Mouse (Mus musculus): Measurements from ENCODE around the gene Gm42878.
"Not testable (repeated sequence)": the region's sequence is repeated elsewhere in the genome, so short reads cannot be mapped to it uniquely, and the experiment has no call there.

Gm42878 gene

DNA sequence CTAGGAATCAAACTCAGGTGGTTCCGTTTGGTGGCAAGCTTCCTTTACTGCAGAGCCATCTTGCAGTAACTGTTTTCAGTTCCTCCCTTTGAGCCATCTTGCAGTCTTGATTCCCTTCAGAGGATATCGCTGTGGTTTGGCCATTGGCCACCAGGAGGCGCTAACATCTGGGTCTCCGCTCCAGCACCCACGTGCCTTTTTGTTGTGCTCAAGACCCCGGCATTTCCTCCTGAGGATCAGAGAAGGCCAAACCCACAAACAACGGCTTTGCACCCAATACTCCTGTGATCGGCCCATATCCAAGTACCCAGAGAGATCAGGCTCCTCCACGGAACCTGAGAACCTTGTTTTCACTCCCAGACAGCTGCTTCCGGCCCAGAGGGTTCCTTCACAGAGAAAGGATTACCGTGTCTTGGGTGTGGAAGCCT lies 19.2 kb upstream of the Gm42878 start:
- DNase-seq (ENCODE audit: low read depth, low spot score): no peak

DNA sequence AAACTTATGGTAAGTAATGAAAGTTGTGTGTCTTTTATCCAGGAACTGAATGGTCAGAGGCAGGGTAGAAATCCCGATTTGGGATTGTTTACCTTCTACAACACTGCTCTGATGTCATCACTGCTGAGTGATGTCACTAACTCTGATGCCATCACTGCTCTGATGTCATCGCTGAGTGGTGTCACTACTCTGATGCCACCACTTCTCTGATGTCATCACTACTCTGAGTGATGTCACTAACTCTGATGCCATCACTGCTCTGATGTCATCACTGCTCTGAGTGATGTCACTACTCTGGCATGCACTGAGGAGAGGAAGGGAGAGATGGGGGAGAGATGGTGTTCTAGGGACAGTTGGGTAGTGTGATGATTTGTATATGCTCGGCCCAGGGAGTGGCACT lies 17.2 kb upstream of the Gm42878 start:
- DNase-seq (ENCODE audit: low read depth, low spot score): no peak

DNA sequence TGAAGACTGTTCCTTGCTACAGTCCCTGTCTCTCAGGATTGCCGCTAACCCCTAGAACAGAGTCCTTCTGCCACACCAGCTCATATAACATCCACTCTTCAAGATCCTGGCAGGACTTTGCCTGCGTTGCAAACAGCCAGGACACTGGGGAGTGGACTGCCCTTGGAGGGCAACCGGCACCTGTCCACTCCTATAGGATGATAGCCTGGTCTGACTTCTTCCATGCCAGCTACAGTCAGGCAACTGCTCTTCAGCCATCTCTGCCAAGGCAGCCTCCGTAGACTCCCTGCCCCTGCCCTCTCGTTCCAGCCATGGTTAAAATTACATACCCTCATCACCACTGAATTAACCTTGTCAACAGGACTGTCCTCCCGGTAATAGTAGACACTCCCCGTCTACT lies 3.9 kb upstream of the Gm42878 start:
- no peak for DNase-seq (ENCODE audit: low read depth, low spot score)

DNA sequence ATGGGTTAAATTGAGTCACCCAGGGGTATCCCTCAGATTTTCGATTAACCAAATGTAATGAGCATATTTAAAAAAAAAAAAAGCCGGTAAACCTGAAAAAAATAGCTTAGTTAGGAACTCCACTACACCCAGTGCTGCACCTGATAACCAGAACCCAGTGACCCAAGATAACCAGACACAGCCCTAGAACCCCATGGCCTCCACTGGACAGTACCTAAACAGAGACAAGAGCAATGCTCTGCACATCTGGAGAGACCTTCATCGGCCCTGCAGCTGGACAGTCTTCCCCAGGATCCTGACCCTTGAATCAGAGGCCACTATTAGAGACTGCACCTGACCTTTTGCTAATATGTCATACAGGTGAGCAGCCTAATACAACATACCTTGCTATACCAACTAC lies 1.8 kb upstream of the Gm42878 start:
- no peak for DNase-seq (ENCODE audit: low read depth, low spot score)

DNA sequence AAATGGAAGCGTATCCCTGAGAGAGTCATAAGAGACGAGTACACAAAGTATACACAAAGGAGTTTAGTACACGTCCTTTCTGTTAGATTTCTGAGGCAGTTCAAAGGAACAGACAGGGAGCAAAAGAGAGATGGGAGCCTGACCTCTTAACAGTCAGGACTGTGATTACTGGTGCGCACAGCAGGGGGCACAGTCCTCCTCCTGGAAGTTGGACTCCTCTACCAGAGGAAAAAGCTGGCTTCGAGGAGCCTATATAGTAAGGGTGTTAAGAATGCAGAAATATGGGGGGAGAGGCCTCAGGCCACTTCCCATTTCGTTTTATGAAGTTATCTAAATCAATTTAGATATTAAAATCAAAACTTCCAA lies 1.2 kb upstream of the Gm42878 start:
- no peak for DNase-seq (ENCODE audit: low read depth, low spot score)

DNA sequence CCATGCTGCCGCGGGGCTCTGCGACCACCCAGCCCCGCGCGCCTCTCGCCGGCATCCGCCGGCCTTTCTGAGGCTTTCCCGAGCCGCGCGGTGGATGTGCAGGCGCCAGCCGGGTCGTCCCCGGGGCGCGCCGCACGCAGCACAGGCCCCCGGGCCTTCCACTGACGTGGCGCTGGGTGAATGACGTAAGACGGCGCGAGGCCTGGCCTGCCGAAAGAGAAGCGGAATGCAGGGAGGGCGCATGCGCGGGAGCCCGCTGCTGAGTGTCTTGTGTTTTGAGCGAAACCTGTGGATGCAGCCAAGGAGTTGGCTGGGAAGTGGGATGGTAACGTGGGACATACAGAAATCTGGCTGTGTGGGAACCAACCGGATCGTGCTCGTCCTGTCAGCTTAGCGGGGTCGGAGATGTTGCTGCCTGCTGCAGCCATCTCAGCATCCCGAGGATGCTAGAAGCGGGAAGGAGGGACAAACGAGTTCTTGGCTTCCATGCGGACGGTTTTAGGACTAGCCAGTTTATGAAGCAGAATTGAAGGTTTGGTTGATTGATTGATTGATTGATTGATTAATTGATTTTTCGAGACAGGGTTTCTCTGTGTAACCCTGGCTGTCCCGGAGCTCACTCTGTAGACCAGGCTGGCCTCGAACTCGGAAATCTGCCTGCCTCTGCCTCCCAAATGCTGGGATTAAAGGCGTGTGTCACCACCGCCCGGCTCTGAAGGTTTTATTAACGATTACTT lies 679 bp upstream of the Gm42878 start, which contains the start of gene Mapkapk5:
Mapkapk5 (minus strand) TSS at position 113 of the 737 bp plus-strand sequence.
- DNase-seq (ENCODE audit: low read depth, low spot score): peak; percentile 89

DNA sequence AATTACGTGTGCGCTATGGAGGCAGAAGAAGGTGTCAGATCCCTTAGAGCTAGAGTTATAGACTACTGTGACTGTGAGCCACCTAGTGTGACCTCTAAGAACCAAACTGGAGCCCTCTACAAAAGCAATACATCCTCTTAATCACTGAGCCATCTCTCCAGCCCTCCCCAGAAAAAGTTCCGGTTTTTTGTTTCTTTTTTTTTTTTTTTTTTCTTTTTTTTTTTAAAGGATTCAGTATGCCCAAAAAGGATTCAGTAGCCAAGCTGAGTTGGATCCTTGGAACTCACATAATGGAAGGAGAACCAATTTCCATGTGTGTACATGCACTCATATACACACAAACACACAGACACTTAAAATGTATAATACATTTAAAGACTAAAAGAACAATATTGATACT lies 1.9 kb downstream of the Gm42878 start:
- no peak for DNase-seq (ENCODE audit: low read depth, low spot score)

DNA sequence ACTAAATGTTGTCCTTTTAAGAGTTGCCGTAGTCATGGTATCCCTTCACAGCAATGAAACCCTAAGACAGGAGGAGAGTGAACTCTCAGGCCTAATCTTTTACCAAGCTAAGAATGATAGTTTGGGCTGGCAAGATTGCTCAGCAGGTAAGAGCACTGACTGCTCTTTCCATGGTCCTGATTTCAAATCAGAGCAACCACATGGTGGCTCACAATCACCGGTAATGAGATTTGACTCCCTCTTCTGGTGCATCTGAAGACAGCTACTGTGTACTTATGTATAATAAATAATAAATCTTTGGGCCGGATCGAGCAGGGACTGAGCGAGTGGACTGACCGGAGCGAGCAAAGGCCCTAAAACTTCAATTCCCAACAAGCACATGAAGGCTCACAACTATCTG lies 4.0 kb downstream of the Gm42878 start:
- DNase-seq (ENCODE audit: low read depth, low spot score): no peak

DNA sequence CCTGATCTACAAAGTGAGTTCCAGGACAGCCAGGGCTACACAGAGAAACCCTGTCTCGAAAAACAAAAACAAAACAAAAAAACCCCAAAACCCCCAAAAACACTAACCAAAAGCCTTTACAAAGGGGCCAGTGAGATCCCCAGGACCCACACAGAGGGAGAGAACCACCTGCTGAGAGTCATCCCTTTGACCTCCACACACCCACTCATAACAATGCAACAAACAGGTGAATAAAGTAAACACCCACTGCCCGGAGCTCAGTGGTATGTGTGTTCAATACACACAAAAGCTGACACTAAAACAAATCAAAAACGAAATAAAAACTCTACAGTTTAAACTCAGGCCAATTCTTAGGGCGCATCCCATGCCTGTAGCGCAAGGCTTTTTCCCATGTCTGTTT lies 5.2 kb downstream of the Gm42878 start:
- no peak for DNase-seq (ENCODE audit: low read depth, low spot score)

DNA sequence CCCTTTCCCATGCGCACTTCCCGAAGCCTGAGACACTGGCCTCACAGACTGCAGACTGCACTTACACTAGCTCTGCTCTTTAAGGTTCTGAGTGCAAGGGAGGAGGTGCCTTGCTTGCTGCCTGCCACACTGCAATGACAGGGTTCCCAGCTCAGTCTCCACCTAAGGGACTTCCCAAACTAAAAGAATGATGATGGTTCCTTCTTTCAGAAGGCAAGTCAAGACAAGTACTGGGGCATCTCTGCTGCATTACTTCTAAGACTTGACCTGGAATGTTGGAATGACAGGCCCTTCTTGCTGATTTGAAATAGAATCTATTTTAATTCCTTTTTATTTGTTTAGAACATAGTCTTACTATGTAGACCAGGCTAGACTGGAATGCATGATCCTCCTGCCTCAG lies 7.7 kb downstream of the Gm42878 start:
- no peak for DNase-seq (ENCODE audit: low read depth, low spot score)

DNA sequence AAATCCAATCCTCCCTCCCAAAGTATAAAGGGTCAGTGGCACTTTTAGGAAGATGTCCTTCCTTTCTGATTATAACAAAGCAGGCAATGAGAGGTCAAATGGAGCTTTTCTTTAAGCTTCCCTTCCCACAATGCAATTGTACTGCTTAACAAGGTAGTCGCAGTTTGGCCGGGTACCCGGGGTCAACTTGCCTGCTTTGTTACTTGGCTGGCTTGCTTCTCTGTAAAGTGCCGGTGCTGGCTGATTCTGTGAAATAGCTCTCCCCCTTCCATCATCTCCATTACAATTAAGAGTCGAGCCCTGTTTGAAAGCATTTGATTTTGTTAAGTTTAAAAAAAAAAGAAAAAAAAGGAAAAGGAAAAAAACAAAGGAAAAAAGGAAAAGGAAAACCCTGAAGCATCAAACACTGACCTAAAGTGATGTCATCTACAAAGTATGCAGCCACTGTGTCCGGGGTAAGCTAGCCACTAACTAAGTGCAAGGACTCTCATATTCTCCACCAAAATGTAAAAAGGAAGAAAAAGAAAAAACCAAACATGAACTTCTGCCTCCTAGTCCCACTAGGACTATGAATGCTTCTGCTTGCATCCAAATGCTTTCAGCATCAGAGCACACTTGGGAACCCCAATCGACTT lies 8.2 kb downstream of the Gm42878 start:
- no peak for DNase-seq (ENCODE audit: low read depth, low spot score)

DNA sequence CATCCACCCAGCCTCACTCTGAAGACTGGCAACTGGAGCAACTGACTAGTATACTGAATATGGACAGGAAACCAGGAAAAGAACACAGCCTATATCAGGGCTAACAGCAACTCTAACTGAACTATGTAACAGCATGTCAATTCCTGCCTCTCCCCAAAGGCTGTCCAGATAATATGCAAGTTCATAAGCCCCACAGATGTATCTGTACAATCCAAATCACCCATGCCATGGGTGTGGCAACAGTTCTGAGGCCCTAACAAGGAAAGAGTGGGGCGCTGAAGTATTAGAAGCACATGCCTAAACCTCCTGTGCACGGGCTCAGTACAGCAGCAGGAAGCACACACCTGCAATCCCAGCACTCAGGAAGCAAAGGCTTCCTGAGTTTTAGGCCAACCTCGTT lies 10.2 kb downstream of the Gm42878 start:
- DNase-seq (ENCODE audit: low read depth, low spot score): no peak

DNA sequence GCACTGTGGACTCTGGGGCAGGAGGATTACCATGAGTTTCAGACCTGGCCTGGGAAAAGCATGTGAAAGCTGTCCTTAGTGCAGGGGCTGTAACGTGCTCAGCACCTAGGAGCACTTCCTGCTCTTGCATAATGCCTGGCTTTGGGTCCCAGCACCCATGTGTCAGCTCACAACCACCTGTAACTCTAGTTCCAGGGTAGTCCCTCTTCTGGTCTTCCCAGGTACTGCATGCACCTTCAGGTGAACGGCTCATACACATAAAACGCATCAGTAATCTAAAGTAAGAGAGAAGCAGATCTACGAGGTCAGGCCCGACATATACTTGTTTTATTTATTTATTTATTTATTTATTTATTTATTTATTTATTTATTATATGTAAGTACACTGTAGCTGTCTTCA lies 10.8 kb downstream of the Gm42878 start:
- no peak for DNase-seq (ENCODE audit: low read depth, low spot score)

DNA sequence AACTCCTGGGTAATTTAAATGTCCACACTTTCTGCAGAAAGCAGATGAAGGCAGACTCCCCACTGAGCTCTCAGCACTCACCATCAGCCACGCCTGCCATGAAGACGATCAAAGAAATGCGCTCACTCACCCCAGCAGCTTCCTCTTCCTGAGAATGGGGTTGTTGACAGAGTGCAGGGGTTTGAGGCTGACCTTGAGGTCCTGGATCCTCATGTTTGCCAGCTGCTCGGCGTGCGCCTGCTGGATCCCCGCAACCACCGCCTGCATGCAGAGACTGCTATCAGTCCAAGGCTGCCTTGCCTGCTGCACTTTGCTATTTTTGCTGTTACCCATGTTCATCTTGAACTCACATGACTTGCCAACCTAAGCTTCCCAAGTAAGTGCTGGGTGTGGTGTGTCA lies 18.3 kb downstream of the Gm42878 start:
- no peak for DNase-seq (ENCODE audit: low read depth, low spot score)

DNA sequence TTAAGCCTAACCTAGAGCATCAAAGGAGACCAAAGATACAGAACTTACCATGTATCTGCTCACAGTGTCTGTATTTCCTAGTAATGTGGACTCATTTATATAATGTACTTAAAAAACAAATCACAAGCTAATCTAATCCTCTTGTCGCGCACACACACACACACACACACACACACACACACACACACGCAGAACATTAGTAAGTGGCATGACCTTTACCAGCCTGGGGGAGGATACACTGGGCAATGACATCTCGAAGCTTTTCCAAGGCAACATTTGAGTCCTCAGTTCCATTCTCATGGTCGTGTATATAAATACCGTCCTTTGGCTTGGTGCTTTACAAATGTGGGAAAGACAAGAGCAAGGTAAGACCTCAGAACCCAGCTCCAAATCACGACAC lies 18.8 kb downstream of the Gm42878 start:
- DNase-seq (ENCODE audit: low read depth, low spot score): no peak

DNA sequence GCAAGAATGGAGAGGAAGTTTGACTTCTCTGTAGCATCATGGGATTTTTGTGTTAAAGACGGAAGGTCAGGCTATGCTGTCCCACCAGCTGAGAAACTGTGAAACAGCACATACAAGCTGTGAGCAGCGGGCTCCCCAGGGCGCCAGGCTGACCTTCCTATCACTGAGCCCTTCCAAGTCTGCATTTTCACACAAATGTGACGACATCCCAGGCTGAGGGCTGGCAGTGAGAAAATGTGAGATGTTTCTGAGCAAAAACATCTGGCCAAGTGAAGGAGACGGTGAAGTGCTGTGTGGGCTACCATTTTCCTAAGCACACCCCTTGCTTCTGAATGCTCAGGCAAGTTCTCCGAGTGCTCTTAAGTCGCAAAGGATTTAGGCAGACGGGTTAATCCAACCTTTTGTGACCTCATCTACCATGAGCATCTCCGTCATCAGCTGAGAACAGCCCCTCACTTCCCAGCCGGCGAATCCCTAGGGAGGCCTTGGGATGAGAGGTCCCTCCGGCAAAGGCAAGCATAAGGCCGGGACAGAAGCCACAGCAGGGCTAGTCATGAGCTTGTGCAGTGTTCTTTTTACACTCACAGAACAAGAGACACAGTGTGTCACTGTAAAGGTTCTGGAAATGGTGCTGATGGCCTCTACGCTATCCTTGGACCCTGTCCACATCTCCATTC lies 19.4 kb downstream of the Gm42878 start:
- DNase-seq (ENCODE audit: low read depth, low spot score): no peak

DNA sequence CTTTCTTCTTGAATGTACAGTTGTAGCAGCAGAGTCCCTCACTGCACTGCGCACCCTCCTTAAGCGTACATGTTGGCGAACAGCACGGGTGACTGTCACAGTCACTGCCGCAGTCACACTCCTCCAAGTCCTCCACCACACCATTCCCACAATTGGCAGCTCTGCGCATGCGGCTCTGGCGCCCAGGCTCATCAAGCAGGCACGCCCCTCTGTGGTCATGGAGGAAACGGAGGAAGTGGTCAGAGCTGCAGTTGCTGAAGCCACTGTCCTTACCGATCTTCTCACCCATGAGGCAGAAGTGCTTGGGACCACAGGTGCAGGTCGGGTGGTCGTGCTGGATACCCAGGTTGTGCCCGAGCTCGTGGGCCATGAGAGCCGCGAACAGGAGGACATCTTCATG lies 25.5 kb downstream of the Gm42878 start:
- DNase-seq (ENCODE audit: low read depth, low spot score): not testable (repeated sequence)

DNA sequence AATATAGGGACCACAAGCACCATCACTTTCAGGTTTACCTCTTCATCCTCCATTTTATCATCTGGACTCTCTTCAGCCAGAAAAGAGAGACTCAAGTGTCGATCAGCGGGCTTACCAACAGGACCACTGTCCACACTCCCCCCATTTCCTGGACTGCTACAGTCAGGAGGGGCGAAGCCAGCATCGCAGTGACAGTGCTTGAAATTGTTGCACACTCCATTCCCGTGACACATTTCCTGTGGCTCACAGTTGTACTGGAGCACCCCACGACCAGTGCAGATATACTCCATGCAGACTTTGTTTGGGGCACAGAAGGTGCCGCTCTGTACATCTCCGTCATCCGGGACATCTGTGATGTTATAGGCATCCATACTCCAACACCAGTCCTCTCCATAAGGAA lies 26.3 kb downstream of the Gm42878 start:
- no peak for DNase-seq (ENCODE audit: low read depth, low spot score)

DNA sequence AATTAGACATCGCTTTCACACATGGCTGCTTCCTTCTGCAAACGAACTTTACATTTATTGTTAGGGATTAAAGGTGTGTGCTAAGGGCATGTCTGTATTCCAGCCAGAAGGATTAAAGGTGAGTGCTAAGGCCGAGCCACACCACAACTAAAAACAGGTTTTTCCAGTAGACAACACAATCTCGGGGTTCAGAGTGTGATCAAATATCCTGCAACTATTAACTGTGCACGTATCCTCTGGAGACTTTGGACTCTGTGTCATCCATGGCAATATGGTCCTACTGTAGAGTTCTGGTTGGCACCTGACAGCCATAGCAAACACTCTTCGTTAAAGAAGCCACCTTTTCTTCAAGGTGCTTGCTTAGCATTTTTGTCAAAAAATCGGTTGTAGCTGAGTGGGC lies 35.3 kb downstream of the Gm42878 start:
- DNase-seq (ENCODE audit: low read depth, low spot score): no peak

DNA sequence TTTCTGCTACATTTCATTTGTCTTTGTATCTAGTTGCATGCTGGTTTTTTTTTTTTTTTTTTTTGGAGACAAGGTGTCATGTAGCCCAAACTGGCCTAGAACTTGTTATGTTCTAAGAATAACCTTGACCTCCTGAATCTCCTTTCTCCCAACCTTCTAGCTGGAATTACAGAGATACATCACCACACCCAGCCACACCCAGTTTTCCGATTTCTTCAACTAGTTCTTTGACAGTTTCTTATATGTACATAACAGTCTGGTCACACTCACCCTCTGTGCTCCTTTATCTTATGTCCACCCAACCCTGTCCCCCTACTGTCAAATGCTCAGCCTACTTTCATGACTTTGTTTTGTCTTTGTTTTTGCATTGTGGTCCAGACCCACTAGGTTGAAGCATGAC lies 38.4 kb downstream of the Gm42878 start:
- DNase-seq (ENCODE audit: low read depth, low spot score): no peak

DNA sequence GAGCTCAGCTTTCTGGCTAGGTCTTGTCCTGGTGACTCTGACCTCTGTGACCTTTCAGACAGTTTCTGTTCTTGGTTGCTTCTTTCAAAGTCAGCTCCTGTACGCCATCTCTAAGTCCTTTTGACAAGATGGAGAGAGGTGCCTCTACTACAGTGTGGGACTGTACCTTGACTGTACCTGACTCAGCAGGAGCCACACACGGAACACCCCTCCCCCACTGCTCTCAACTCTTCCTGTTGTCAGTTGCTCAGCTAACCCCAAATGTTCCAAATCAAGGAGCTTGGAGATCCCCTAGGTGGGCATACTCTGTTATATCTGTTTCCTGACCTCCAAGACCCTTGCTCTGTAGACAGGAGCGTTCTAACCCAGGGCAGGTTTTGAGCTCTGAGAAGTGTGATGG lies 42.1 kb downstream of the Gm42878 start, which contains the start of gene Adam1b:
Adam1b (minus strand) TSS at position 205 of the 400 bp plus-strand sequence.
- DNase-seq (ENCODE audit: low read depth, low spot score): no peak

DNA sequence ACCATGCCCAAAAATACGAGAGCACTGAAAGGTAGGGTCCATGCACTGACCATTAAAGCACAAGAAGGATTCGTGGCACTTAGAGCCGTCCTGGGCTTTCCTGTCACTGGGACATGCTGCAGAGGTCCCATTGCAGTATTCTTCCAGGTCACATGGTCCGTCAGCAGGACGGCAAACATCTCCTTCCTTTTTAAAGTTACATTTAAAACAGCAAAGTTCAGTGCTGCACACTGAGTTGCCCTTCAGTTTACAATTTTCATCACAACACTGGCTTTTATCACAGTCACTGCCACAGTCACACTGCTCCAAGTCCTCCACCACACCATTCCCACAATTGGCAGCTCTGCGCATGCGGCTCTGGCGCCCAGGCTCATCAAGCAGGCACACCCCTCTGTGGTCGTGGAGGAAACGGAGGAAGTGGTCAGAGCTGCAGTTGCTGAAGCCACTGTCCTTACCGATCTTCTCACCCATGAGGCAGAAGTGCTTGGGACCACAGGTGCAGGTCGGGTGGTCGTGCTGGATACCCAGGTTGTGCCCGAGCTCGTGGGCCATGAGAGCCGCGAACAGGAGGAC lies 43.8 kb downstream of the Gm42878 start:
- not testable (repeated sequence) for DNase-seq (ENCODE audit: low read depth, low spot score)

DNA sequence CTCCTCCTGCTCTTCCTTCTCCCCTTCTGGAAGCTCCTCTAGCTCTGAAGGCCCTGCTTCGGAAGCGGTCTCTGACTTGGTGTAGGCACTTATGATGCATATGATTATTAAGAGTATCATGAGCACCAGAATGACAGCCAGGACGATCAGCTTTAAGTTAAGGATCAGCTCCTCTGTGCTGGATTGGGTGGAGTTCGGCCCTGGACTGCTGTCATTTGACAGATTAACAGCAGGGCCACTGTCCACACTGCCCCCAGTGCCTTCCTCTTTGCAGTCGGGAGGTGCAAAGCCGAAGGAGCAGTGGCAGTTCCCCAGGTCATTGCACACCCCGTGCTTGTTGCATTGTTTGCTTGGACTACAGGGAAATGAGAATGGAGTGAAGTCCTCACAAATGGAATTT lies 44.6 kb downstream of the Gm42878 start:
- DNase-seq (ENCODE audit: low read depth, low spot score): no peak
